Mouse (Mus musculus): ENCODE results near the gene Zeb2. TPM values are rescaled to one million over a fixed set of nuclear protein-coding genes. Genes with fewer than 3 reads are reported as not detected.
"Not testable (repeated sequence)": the region's sequence is repeated elsewhere in the genome, so short reads cannot be mapped to it uniquely, and the experiment has no call there.

Zeb2 gene
- polyA plus RNA-seq, 1 experiment: 1,127 TPM

DNA sequence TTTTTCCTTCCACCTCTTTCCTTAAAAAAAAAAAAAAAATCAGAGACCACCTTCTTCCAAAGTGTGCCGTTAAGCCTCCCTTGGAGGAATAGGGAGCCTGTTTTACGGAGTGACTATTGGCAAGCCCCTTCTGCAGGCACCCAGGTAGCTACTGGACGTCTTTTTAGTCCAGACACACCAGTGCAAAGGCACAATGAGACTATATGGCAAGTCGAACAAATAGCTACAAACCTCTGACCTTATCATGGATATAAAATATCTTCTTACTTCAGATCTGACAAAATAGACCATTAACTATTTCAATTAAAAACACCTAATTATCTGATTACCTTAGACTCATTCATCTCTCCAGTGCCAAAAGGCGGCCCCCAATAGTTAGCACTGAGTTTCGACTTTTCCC is 2.0 kb downstream of the Zeb2 start:
- H3K27ac ChIP-seq (ENCODE audit: insufficient read depth, low read depth, low read length): peak overlapping the region; percentile 97
- H3K4me3 ChIP-seq (ENCODE audit: insufficient read depth, low read depth, low read length): peak overlapping the region; percentile 75
- 11% methylated on average over 6 of the region's 6 CpGs for WGBS
- TF ChIP-seq CTCF (IDR thresholded peaks at IDR 0.05; ENCODE audit: insufficient read depth, low read depth, low read length): no peak
- TF ChIP-seq POLR2A (IDR thresholded peaks at IDR 0.05; ENCODE audit: insufficient read depth, low read depth, low read length): no peak
- peaks cover 2% of the 10 kb centered on the region; the same call in 1 of the 2 replicates for H3K4me1 ChIP-seq (ENCODE audit: control insufficient read depth, insufficient read depth, low read length)

GRCm38 (mm10) chr2:45114596-45114995 is 2.6 kb downstream of the Zeb2 start:
- H3K4me1 ChIP-seq (ENCODE audit: control insufficient read depth, insufficient read depth, low read length): peaks cover 2% of the 10 kb centered on the region; the same call in 1 of the 2 replicates
- no peak for TF ChIP-seq CTCF (IDR thresholded peaks at IDR 0.05; ENCODE audit: insufficient read depth, low read depth, low read length)
- peak overlapping the region; percentile 95 for H3K27ac ChIP-seq (ENCODE audit: insufficient read depth, low read depth, low read length)
- WGBS: 15% methylated on average over 2 of the region's 2 CpGs
- peak overlapping the region; percentile 30; the same call in 1 of the 2 replicates for H3K4me3 ChIP-seq (ENCODE audit: insufficient read depth, low read depth, low read length)

GRCm38 (mm10) chr2:45113912-45114311 is 3.3 kb downstream of the Zeb2 start:
- no peak for TF ChIP-seq CTCF (IDR thresholded peaks at IDR 0.05; ENCODE audit: insufficient read depth, low read depth, low read length)
- TF ChIP-seq POLR2A (IDR thresholded peaks at IDR 0.05; ENCODE audit: insufficient read depth, low read depth, low read length): no peak
- Histone ChIP-seq H3K4me1 (ENCODE audit: control insufficient read depth, insufficient read depth, low read length) (peaks cover 2% of the 10 kb centered on the region; the same call in 1 of the 2 replicates), H3K4me3 (ENCODE audit: insufficient read depth, low read depth, low read length) (no peak overlapping the region), H3K27ac (ENCODE audit: insufficient read depth, low read depth, low read length) (peak overlapping the region; percentile 97)
- WGBS: 16% methylated on average over 3 of the region's 3 CpGs

DNA sequence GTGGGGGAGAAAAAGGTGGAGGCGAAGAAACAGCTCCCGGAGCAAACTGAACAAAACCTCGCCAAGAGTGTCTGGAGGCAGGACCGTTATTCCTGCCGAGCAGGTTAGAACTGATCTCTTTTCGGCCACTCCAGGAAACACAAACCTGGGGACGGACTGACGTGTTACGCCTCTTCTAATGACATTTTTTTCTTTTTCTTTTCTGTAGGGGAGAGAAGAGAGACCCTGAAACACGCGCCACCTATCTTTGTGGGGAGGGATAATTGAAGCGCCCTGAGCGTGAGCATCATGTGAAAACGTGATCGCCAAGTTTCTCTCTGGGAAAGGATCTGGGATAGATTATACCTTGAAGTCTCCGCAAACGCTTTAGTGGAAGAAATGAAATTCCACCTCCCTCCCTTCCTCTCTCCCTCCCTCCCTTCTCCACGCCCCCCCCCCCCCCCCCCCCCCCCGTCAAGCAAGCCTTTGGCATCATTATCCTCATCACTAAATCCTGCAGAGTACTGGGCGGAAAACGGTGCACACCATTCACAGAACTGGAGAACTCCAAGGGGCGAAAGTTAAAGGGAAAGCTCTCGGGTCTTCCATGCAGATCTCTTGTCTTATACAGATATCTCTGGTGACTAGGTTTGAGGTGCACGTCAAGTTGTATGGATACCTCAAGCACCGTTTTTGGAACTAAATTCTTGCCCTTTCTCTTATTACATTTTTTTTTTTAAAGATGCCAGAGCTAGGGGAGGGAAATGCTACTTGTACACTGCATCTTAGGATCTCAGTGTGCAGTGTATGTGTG is 4.1 kb downstream of the Zeb2 start:
- peak; percentile 28; the same call in 1 of the 2 replicates for TF ChIP-seq POLR2A (IDR thresholded peaks at IDR 0.05; ENCODE audit: insufficient read depth, low read depth, low read length)
- peak; percentile 26; the same call in 1 of the 2 replicates for TF ChIP-seq CTCF (IDR thresholded peaks at IDR 0.05; ENCODE audit: insufficient read depth, low read depth, low read length)
- Histone ChIP-seq H3K27ac (ENCODE audit: insufficient read depth, low read depth, low read length) (peak overlapping the region; percentile 97), H3K4me1 (ENCODE audit: control insufficient read depth, insufficient read depth, low read length) (peaks cover 1% of the 10 kb centered on the region; the same call in 1 of the 2 replicates), H3K4me3 (ENCODE audit: insufficient read depth, low read depth, low read length) (peak overlapping the region; percentile 81)
- under 1% methylated on average over 23 of the region's 25 CpGs for WGBS

DNA sequence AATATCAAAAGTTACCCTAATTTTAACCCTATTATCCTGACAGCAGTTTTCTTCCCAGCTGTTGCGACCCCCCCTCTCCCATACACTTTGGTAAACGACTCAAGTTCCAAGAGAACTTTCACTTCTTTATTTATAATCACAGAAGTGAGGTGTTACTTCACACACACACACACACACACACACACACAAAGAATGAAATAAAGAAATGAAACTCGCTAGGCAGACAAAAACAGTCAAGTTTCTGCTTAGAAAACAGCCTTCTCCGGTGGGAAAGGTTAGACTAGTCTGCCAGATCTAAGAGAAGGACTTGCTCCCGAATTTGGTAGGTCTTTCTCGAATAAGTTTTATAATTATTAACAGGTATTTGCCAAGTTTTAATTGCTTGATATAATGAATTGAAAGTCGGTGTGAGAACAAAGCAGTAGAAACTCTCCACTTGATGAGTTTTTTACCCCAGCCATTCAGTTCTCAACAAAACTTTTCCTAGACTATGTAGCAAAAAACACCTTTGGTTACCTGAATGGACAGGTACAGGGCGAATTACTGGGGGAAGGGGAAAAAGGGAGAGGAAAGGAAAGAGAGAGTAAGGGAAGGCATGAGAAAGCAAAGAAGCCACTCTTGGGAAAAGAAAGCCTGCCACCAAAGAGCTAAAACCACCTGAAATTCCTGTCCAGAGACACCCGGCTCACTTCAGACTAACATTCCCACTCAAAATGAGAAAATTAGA is 5.0 kb downstream of the Zeb2 start:
- H3K4me1 ChIP-seq (ENCODE audit: control insufficient read depth, insufficient read depth, low read length): no peaks in the 10 kb centered on the region; the same call in 1 of the 2 replicates
- peak overlapping the region; percentile 81 for H3K4me3 ChIP-seq (ENCODE audit: insufficient read depth, low read depth, low read length)
- H3K27ac ChIP-seq (ENCODE audit: insufficient read depth, low read depth, low read length): peak overlapping the region; percentile 97
- TF ChIP-seq CTCF (IDR thresholded peaks at IDR 0.05; ENCODE audit: insufficient read depth, low read depth, low read length) (no peak), POLR2A (IDR thresholded peaks at IDR 0.05; ENCODE audit: insufficient read depth, low read depth, low read length) (no peak)
- WGBS: 2% methylated on average over 9 of the region's 9 CpGs

DNA sequence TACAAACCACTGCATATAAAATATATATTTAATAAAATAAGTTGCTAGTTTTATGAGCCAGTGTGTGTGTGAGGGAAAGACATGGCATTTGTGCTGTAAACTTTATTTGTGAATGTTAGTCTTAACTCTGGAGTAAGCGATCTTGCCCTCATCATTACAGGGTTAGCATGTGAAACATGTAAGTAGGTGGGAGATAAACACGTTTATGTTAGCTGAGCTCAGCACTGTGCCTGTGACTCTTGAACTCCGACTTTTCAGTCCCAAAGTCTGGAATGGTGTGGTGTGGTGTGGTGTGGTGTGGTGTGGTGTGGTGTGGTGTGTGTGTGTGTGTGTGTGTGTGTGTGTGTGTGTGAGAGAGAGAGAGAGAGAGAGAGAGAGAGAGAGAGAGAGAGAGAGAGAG is 5.6 kb downstream of the Zeb2 start:
- peak overlapping the region; percentile 51 for H3K4me3 ChIP-seq (ENCODE audit: insufficient read depth, low read depth, low read length)
- peak overlapping the region; percentile 97 for H3K27ac ChIP-seq (ENCODE audit: insufficient read depth, low read depth, low read length)
- 4% methylated on average over 3 of the region's 3 CpGs for WGBS
- not testable (repeated sequence) for H3K4me1 ChIP-seq (ENCODE audit: control insufficient read depth, insufficient read depth, low read length)

GRCm38 (mm10) chr2:45110757-45111411 is 6.3 kb downstream of the Zeb2 start:
- Histone ChIP-seq H3K27ac (ENCODE audit: insufficient read depth, low read depth, low read length) (peak overlapping the region; percentile 100), H3K4me1 (ENCODE audit: control insufficient read depth, insufficient read depth, low read length) (peaks cover 2% of the 10 kb centered on the region; the same call in 1 of the 2 replicates), H3K4me3 (ENCODE audit: insufficient read depth, low read depth, low read length) (peak overlapping the region; percentile 97)
- no peak for TF ChIP-seq POLR2A (IDR thresholded peaks at IDR 0.05; ENCODE audit: insufficient read depth, low read depth, low read length)
- no peak for TF ChIP-seq CTCF (IDR thresholded peaks at IDR 0.05; ENCODE audit: insufficient read depth, low read depth, low read length)
- WGBS: 2% methylated on average over 20 of the region's 20 CpGs

- under 1% methylated on average over 54 of the region's 54 CpGs for WGBS
- H3K4me3 ChIP-seq (ENCODE audit: insufficient read depth, low read depth, low read length): peak overlapping the region; percentile 97
- no peak for TF ChIP-seq POLR2A (IDR thresholded peaks at IDR 0.05; ENCODE audit: insufficient read depth, low read depth, low read length)
- TF ChIP-seq CTCF (IDR thresholded peaks at IDR 0.05; ENCODE audit: insufficient read depth, low read depth, low read length): no peak
- H3K4me1 ChIP-seq (ENCODE audit: control insufficient read depth, insufficient read depth, low read length): peaks cover 8% of the 10 kb centered on the region; the same call in 1 of the 2 replicates
- H3K27ac ChIP-seq (ENCODE audit: insufficient read depth, low read depth, low read length): peak overlapping the region; percentile 100
Observed at GRCm38 (mm10) chr2:45109951-45110756, 7.0 kb downstream of the Zeb2 start.

Data from olfactory bulb, adult 2 months (tissue).